Mouse (Mus musculus) G1E-ER4 (cell line): ENCODE measurements around the gene Pmepa1. TPM values are rescaled to one million over a fixed set of nuclear protein-coding genes. Genes with fewer than 3 reads are reported as not detected.

Experiments
- GATA1 ChIP-seq: IDR thresholded peaks from one replicate; pipeline ENCODE4 v1.8.0; 2012; ENCODE audit warnings: low read length, inconsistent platforms
- polyA plus RNA-seq: library from polyadenylated mRNA; stranded (reverse); fragments of >175 nt; gene quantifications from 2 replicates; pipeline ENCODE4 v1.2.3, GENCODE M21; 2012

Gene Pmepa1
- polyA plus RNA-seq, 1 experiment, result not detected

DNA sequence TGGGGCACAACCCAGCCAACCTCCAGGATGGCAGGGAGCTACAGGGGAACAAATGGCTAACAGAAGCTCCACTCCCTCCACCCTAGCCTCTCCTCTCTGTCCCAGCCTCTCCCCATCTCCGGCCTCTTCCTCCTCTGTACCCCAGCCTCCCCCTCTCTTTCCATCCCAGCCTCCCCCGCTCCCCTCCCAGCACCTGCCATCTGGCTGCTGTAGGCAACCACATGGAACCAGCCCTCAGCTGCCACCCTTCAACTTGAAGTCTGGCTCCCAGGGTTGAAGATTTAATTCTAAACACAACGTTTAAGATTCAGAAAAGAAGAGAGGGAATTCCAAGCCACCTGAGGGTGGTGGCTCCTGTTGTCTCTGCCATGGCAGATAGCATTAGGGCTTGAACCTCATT is 26.9 kb downstream of the Pmepa1 start:
- no peak for TF ChIP-seq GATA1

DNA sequence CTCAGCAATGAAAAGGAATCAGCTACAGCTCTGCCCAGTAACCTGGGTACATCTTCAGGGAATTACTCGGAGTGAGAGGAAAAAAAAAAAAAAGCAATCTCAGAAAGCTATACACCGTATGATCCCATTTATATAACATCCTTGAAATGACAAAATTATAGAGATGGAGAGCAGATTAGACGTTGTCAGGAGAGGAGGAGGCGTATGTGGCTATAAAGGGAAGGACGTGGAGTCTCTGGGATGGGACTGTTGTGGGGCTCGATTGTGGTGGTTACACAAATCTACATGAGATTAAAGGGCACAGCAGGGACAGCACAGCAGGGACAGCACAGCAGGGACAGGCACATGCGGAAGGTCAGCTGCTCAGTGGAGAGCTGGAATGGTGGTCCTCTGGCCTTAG is 27.5 kb downstream of the Pmepa1 start:
- TF ChIP-seq GATA1, result no peak

GRCm38 (mm10) chr2:173247911-173248310 is 28.4 kb downstream of the Pmepa1 start:
- TF ChIP-seq GATA1, result no peak

DNA sequence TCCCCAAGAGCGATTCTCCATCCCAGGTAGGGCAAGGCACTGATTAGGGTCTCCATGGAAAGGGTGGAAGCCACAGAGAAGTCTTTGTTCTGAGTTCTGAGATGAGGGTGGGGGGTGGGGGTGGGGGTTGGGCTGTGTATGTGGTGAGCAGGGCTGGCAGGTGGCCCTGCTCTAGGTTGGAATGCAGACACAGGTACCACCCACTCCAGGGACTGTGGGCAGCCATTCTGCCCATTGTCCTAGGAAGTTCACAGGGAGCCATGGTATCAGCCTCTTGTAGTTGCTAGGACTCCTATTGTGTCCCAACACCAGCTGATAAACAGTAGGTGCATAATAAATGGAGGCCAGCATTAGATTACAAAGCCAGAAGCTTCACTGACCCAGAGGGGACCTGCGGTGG is 29.1 kb downstream of the Pmepa1 start:
- no peak for TF ChIP-seq GATA1

- no peak for TF ChIP-seq GATA1
These were observed 29.6 kb downstream of the Pmepa1 start for GRCm38 (mm10) chr2:173246688-173247087.

DNA sequence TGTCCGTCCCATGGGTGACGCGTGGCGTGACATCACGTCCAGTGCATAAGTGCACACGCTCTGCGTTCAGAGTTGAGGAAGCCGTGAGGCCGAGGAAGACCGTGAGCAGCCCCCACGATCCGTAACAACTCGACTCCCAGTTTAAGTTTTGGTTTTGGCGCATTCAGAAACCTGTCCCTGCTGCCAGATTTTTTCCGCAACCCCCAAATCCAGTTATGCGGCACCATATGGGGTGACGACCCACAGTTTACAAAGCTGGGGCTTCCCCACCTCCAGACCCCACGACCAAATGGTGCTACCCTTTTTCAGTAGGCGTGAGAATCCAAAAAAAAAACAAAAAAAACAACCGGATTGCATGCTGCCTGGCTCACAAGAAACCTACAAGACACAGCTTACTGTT is 31.1 kb downstream of the Pmepa1 start:
- no peak for TF ChIP-seq GATA1

GRCm38 (mm10) chr2:173244108-173244507 is 32.2 kb downstream of the Pmepa1 start:
- TF ChIP-seq GATA1, result no peak

GRCm38 (mm10) chr2:173243616-173244015 is 32.7 kb downstream of the Pmepa1 start:
- TF ChIP-seq GATA1, result no peak

GRCm38 (mm10) chr2:173242874-173243273 is 33.5 kb downstream of the Pmepa1 start:
- TF ChIP-seq GATA1, result no peak

- no peak for TF ChIP-seq GATA1
These were observed 35.6 kb downstream of the Pmepa1 start for GRCm38 (mm10) chr2:173240738-173241137.

- no peak for TF ChIP-seq GATA1
These were observed 37.8 kb downstream of the Pmepa1 start for GRCm38 (mm10) chr2:173238522-173238921.

DNA sequence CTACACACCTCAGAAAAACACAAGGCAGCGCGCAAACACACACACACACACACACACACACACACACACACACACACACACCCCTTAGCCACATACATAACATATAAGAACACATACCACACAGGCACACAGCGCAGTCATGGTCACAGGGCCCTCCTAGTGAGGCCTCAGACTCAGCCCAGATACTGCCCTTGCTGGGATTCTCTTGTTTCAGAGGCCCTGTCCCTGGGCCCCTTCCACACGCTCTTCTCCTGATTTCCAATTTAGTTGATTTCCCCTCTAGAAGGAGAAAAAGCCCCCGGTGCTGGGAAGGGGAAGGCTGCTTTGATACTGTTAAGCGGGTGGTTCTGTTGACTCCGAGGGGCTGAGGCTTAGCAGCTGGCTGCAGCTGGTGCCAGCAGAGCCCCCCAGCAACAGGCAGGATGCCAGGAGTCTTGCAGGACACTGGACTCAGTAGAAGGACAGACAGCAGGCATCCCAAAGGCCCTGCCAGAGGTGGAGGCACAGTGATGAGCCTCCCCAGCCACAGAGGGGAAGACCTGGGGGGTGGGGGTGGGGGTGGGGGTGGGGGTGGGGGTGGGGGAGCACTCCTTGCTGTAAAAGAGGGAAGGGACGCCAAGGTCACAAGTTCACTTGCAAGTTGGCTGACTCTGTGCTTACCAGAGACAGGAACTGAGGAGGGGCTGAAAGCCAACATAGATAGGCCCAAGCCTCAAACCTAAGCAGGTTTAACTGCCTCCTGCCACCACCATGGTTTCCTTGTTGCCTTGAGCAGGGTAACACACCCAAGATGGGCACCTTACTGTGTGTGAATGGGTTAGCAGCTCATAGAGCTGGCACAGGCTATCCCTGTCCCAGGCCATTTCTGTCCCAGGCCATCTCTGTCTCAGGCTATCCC is 40.6 kb downstream of the Pmepa1 start:
- TF ChIP-seq GATA1, result no peak

GRCm38 (mm10) chr2:173232766-173233099 is 43.6 kb downstream of the Pmepa1 start:
- TF ChIP-seq GATA1, result no peak

- no peak for TF ChIP-seq GATA1
These were observed 44.1 kb downstream of the Pmepa1 start for GRCm38 (mm10) chr2:173232065-173232765.

- no peak for TF ChIP-seq GATA1
These were observed 46.6 kb downstream of the Pmepa1 start for GRCm38 (mm10) chr2:173229578-173230224.

- no peak for TF ChIP-seq GATA1
These were observed 47.8 kb downstream of the Pmepa1 start for GRCm38 (mm10) chr2:173228567-173228966.

GRCm38 (mm10) chr2:173226792-173227191 is 49.5 kb downstream of the Pmepa1 start:
- TF ChIP-seq GATA1, result no peak
